Mouse (Mus musculus): Measurements from ENCODE around the gene Adh6a. TPM values are rescaled to one million over a fixed set of nuclear protein-coding genes. Genes with fewer than 3 reads are reported as not detected.

The Adh6a gene
- polyA plus RNA-seq, 1 experiment from 2014 or later: not detected

DNA sequence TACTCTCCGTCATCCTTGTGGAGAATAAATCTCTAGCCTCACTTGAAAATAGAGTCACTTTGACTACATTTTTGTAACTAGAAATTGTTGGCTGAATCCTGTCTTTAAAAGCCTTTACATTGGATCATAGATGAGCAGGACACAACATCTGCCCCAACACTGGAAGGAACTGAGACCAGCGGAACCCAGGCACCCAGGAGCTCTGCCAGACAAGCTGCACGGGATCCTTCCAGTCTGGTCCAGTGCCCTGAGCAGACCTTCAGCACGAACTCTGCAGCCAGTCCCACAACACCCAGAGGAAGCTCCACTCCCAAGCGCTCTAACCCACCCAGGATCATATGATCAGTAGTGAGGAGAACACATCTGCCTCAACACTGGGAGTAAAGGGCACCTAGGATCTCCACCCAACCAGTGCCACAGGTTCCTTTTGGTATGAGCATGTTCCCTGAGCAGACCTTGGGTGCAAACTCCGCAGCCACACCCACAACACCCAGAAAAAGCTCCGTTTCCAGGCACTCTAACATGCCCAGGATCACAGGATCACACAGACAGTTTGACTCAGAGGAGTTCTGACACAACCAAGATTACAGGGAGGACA lies 19.7 kb upstream of the Adh6a start:
- no peaks in the 10 kb centered on the region for H3K4me1 ChIP-seq
- H3K27ac ChIP-seq (replicated peaks): no peak overlapping the region

DNA sequence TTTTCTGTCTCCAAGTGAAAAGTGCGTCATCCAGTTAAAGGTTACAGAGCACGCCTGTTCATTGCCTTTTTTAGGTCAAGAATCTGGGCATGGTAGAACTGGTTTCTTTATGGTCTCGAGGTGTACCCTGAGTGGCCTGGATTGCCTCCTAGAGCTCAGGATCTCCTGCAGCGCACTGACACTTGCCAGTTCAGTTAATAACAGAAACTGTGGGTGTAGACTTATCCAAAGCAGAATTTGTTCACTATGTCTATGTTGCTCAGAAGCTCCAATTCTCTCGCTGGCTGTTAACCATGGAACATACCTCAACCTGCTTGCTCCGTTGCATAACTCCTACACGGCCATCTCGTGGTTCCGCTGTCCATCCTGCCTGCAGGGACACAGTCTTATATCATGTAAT lies 13.0 kb upstream of the Adh6a start:
- no peak overlapping the region for H3K9ac ChIP-seq
- no peak for ATAC-seq (ENCODE audit: extremely low read depth, insufficient number of reproducible peaks, low FRiP score, low TSS enrichment)
- 84% methylated on average over 9 of the region's 9 CpGs for WGBS
- H3K27ac ChIP-seq (replicated peaks): no peak overlapping the region
- peaks cover 29% of the 10 kb centered on the region for H3K9me3 ChIP-seq
- peaks cover 21% of the 10 kb centered on the region for H3K4me1 ChIP-seq
- no peak overlapping the region for H3K4me3 ChIP-seq
- no peaks in the 10 kb centered on the region for H3K27me3 ChIP-seq (replicated peaks)
- no peaks in the 10 kb centered on the region for H3K36me3 ChIP-seq
- H3K4me2 ChIP-seq: no peak overlapping the region

More for the DNA sequence above, 19.7 kb upstream of the Adh6a start:
- H3K4me3 ChIP-seq: no peak overlapping the region
- H3K4me2 ChIP-seq: no peak overlapping the region
- H3K27me3 ChIP-seq (replicated peaks): no peaks in the 10 kb centered on the region
- no peaks in the 10 kb centered on the region for H3K36me3 ChIP-seq
- H3K9ac ChIP-seq: no peak overlapping the region
- WGBS: 79% methylated on average over 7 of the region's 7 CpGs
- peaks cover 26% of the 10 kb centered on the region for H3K9me3 ChIP-seq
- ATAC-seq (ENCODE audit: extremely low read depth, insufficient number of reproducible peaks, low FRiP score, low TSS enrichment): no peak

DNA sequence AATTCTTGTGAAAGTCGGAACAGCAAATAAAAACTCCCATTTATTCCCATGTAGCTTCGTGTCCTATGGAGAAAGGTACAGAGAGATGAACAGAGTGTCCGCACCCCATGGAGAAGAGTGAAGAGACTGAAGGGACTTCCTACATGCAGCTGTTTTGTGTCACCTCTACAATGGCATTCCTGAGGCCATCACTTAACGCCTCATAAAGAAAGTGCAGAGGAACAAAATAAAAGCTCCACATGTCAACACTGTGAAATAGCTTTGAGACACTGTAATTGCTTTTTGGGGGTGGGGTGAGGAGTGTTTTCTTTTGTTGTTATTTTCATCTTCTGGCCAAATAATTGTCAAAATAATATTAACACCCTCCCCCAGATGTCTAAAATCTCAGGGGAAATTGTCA lies 10.4 kb upstream of the Adh6a start:
- no peaks in the 10 kb centered on the region for H3K27me3 ChIP-seq (replicated peaks)
- H3K9me3 ChIP-seq: peaks cover 14% of the 10 kb centered on the region
- H3K4me1 ChIP-seq: peaks cover 29% of the 10 kb centered on the region
- H3K27ac ChIP-seq (replicated peaks): no peak overlapping the region
- H3K9ac ChIP-seq: no peak overlapping the region
- no peak for ATAC-seq (ENCODE audit: extremely low read depth, insufficient number of reproducible peaks, low FRiP score, low TSS enrichment)
- WGBS: 50% methylated on average over 4 of the region's 4 CpGs
- H3K36me3 ChIP-seq: no peaks in the 10 kb centered on the region
- no peak overlapping the region for H3K4me2 ChIP-seq
- no peak overlapping the region for H3K4me3 ChIP-seq

DNA sequence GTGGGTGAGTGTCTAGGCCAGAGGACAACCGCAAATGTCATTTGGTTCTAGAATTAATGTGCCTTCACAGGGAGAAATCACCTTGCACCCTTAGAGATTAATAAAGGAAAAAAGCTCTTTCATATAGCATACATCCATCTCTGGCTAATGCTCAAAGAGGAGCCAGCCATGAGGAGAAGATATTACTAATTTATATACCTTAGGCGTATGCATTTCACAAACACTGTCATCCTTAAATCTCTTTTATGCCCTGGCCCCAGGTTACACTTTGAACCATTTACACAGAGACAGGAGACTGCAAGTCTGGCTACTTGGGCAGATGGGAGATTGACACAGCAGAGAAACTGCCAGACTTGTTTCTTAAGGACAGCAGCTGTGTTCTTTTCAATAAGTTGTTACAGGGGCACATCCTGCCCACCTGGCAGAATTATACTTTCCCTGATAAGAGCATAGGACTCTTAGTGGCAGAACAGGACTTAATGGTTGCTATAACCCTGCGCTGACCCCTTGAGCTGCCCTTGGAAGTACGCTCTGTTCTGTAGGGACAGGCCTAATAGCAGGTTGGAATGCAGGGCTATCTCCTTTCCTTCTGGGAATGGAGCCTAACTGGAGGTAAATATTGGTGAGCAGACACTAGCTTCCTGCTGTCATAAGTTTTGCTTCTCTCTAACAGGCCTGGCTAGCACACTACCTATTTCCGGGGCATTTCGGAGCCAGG lies 9.2 kb upstream of the Adh6a start:
- H3K27me3 ChIP-seq (replicated peaks): no peaks in the 10 kb centered on the region
- H3K27ac ChIP-seq (replicated peaks): no peak overlapping the region
- WGBS: 61% methylated on average over 6 of the region's 6 CpGs
- H3K4me3 ChIP-seq: no peak overlapping the region
- H3K36me3 ChIP-seq: no peaks in the 10 kb centered on the region
- 0 out of 2 replicates have a peak, but pooled peaks cover 1% of the 10 kb centered on the region for H3K9me3 ChIP-seq
- no peak for ATAC-seq (ENCODE audit: extremely low read depth, insufficient number of reproducible peaks, low FRiP score, low TSS enrichment)
- no peak overlapping the region for H3K4me2 ChIP-seq
- peaks cover 29% of the 10 kb centered on the region for H3K4me1 ChIP-seq
- H3K9ac ChIP-seq: no peak overlapping the region

DNA sequence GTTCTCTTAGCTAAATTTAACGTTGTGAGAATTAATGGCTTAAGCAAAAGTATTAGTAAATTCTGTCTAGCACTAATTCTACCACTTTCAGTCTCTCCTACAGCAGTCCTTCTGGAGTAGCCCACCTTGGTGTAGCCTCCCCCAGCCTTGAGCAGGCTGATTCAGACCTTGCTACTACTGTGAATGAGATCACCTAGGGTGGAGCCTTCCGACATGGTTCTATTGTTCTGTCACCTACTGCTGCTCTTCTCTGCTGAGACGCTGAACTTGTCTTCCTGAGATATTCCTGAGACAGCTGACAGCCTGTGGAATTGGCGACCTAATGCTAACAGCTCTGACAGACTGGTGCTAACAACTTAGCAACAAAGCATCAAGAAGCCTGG lies 8.6 kb upstream of the Adh6a start:
- H3K4me1 ChIP-seq: peaks cover 29% of the 10 kb centered on the region
- no peaks in the 10 kb centered on the region for H3K27me3 ChIP-seq (replicated peaks)
- H3K9ac ChIP-seq: no peak overlapping the region
- no peak for ATAC-seq (ENCODE audit: extremely low read depth, insufficient number of reproducible peaks, low FRiP score, low TSS enrichment)
- H3K4me3 ChIP-seq: no peak overlapping the region
- no peak overlapping the region for H3K4me2 ChIP-seq
- no peak overlapping the region for H3K27ac ChIP-seq (replicated peaks)
- H3K36me3 ChIP-seq: no peaks in the 10 kb centered on the region
- 41% methylated on average over 4 of the region's 4 CpGs for WGBS
- H3K9me3 ChIP-seq: no peaks in the 10 kb centered on the region

DNA sequence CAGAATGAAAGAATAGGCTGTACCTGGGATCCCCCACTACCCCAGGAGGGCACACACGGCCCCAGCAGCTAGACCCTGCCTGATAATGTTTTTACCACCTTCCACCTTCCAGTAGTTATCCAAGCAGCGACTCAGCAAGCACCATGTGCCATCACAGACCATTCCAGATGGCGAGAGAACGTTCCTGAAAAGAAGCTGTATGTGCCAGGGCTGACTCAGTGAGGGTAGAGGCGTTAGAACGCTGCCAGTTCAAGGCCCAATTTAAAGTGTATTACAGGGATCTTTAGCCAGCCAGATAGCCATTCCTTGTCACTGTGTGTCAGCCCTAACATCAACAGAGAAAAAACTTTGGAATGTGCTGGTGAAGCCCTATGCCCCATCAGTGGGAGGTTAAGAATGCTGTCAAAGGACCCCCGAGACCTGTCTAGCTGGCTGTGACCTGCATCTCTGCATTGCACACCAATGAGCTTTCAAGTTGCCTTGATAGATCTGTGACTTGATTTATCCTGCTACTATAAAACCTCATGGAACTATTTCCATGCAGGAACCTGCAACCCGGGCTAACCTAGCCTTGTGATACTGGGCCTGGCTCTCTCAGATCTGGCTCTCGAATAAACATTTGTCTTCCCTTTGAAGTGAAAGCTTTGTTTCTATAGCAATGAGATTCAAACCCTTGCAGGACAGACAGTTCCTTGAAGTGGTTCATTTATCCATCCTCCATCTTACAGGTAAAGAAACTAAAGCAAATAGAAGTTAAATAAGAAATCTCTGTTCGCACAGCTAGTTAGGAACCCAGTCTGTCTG lies 7.4 kb upstream of the Adh6a start:
- WGBS: 61% methylated on average over 10 of the region's 10 CpGs
- H3K4me1 ChIP-seq: peaks cover 29% of the 10 kb centered on the region
- H3K9me3 ChIP-seq: no peaks in the 10 kb centered on the region
- H3K36me3 ChIP-seq: no peaks in the 10 kb centered on the region
- H3K27ac ChIP-seq (replicated peaks): no peak overlapping the region
- H3K9ac ChIP-seq: no peak overlapping the region
- peak overlapping the region; percentile 31; the same call in 1 of the 2 replicates for H3K4me2 ChIP-seq
- H3K4me3 ChIP-seq: no peak overlapping the region
- no peak for ATAC-seq (ENCODE audit: extremely low read depth, insufficient number of reproducible peaks, low FRiP score, low TSS enrichment)
- H3K27me3 ChIP-seq (replicated peaks): no peaks in the 10 kb centered on the region

DNA sequence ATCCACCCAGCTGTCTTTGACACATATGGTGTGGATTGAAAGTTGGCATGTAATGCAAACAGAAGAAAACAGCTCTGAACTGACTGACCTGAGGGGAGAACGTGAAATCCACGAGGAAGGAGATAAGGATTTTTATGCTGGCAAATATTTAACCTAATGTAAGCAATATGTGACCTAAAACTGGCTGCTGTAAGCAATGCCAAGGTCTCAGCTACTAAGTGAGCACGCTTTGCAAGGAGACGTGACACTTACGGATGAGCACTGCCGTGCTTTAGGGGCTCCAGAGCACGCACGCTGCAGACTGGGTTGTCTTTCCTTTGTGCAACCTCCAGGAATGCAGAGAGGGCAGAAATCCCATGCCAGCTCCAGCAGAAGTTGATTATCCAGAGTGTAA lies 6.8 kb upstream of the Adh6a start:
- Histone ChIP-seq H3K4me1 (peaks cover 29% of the 10 kb centered on the region), H3K4me2 (peak overlapping the region; percentile 31), H3K9me3 (no peaks in the 10 kb centered on the region), H3K27me3 (replicated peaks) (no peaks in the 10 kb centered on the region), H3K36me3 (no peaks in the 10 kb centered on the region), H3K27ac (replicated peaks) (no peak overlapping the region; the same call in 1 of the 2 replicates), H3K4me3 (no peak overlapping the region), H3K9ac (0 out of 2 replicates have a peak overlapping the region, but pooled peaks have one; percentile 10)
- WGBS: 42% methylated on average over 8 of the region's 8 CpGs
- ATAC-seq (ENCODE audit: extremely low read depth, insufficient number of reproducible peaks, low FRiP score, low TSS enrichment): no peak

DNA sequence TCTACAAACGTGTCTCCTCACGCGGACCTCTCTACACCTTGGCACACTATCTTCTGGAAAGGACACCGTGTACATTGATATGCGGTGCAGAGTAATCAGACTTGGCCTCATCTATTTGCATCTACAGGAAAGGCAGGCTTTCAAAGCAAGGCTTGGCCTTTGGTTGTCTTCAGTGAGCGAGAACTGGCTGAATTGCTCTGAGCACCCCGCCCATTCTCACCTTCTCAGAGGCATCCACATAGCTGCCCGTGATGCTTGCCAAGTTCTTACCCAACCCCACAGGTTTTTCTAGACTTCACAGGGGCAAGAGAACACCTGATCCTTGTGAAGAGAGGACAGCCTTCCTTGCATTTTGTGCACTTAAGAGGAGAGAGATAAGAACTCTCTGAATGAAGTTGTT lies 3.2 kb upstream of the Adh6a start:
- no peak overlapping the region for H3K4me3 ChIP-seq
- no peaks in the 10 kb centered on the region for H3K27me3 ChIP-seq (replicated peaks)
- peaks cover 8% of the 10 kb centered on the region for H3K4me1 ChIP-seq
- no peak for ATAC-seq (ENCODE audit: extremely low read depth, insufficient number of reproducible peaks, low FRiP score, low TSS enrichment)
- H3K27ac ChIP-seq (replicated peaks): no peak overlapping the region
- WGBS: 79% methylated on average over 8 of the region's 8 CpGs
- H3K9me3 ChIP-seq: no peaks in the 10 kb centered on the region
- H3K36me3 ChIP-seq: no peaks in the 10 kb centered on the region
- H3K4me2 ChIP-seq: no peak overlapping the region
- no peak overlapping the region for H3K9ac ChIP-seq

DNA sequence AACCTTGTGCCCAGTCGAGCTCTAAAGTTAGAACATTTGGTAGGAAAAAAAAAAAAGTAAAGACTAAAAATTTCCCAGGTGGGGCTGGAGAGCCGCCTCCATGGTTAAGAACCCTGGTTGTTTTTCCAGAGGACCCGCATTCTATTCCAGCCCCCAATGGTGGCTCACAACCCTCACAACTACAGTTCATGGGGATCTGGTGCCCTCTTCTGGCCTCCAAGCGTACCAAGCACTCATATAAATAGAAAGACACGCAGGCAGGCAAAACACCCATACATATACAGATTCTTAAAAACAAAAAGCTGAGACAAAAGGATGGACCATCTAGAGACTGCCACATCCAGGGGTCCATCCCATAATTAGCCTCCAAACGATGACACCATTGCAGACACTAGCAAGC lies 2.1 kb upstream of the Adh6a start:
- Histone ChIP-seq H3K27me3 (replicated peaks) (no peaks in the 10 kb centered on the region), H3K9me3 (no peaks in the 10 kb centered on the region), H3K27ac (replicated peaks) (no peak overlapping the region), H3K4me3 (no peak overlapping the region), H3K4me1 (peaks cover 6% of the 10 kb centered on the region), H3K4me2 (no peak overlapping the region), H3K9ac (no peak overlapping the region), H3K36me3 (no peaks in the 10 kb centered on the region)
- no peak for ATAC-seq (ENCODE audit: extremely low read depth, insufficient number of reproducible peaks, low FRiP score, low TSS enrichment)
- whole genome bisulfite sequencing: 78% methylated on average over 6 of the region's 6 CpGs

DNA sequence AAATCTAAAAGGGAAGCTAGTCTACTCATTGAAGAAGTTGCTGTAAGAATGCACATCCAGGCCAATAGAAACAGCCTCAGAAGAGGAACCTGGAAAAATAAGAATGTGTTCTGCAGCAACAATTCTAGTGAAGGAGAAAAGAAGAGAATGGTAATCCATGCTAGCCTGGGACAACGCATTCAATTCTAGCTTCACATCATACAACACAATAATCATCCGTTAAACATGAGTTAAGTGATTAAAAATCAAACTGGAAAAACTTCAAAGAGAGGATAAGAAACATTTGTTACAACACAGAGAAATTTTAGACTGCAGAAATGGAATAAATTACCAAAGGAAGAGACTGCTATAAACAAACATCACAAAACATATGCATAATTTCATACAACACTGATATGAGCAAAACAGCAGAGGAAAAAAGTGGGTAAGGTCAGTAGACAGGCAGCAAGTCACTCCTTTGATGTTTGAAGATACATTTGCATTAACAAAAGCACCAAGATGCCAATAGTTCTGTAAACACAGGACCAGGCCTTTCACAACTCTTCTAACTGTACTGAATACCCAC lies 3.9 kb downstream of the Adh6a start:
- Histone ChIP-seq H3K4me3 (no peak overlapping the region), H3K27ac (replicated peaks) (no peak overlapping the region), H3K4me1 (peaks cover 3% of the 10 kb centered on the region; the same call in 1 of the 2 replicates), H3K36me3 (no peaks in the 10 kb centered on the region), H3K4me2 (no peak overlapping the region), H3K9me3 (no peaks in the 10 kb centered on the region), H3K9ac (no peak overlapping the region), H3K27me3 (replicated peaks) (no peaks in the 10 kb centered on the region)
- WGBS: 76% methylated on average over 2 of the region's 2 CpGs
- no peak for ATAC-seq (ENCODE audit: extremely low read depth, insufficient number of reproducible peaks, low FRiP score, low TSS enrichment)

DNA sequence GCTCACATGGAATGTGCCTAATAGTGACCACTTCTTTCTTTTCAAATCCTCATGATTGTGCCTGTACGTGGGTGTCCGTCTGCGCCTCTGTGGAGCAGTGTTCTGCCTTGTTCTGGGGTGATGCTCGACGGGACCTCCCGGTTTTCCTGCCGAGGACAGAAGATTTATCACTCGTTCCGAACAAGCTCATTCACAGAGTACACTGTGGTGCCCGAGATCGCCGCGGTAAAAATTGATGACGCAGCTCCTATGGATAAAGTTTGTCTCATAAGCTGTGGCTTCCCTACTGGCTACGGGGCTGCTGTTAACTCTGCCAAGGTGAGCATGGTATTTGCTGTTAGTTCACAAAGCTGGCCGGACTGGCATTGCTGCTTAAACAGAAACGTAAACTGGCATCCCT lies 11.9 kb downstream of the Adh6a start:
- Histone ChIP-seq H3K9ac (no peak overlapping the region), H3K4me2 (no peak overlapping the region)
- WGBS: 89% methylated on average over 17 of the region's 17 CpGs

More for the DNA sequence above, 11.9 kb downstream of the Adh6a start:
- ATAC-seq (ENCODE audit: extremely low read depth, insufficient number of reproducible peaks, low FRiP score, low TSS enrichment): no peak
- Histone ChIP-seq H3K4me1 (no peaks in the 10 kb centered on the region), H3K27ac (replicated peaks) (no peak overlapping the region), H3K9me3 (no peaks in the 10 kb centered on the region), H3K4me3 (no peak overlapping the region), H3K27me3 (replicated peaks) (no peaks in the 10 kb centered on the region), H3K36me3 (no peaks in the 10 kb centered on the region)
